Mouse (Mus musculus) liver, postnatal 0 days (tissue): ENCODE measurements around the gene Cd99l2.

ENCODE experiments used
- CTCF ChIP-seq: sonication (generic); IDR thresholded peaks from 2 replicates; pipeline ENCODE4 v1.5.1; 2016; ENCODE audit warnings: antibody characterized with exemption, low read depth
- EP300 ChIP-seq: IDR thresholded peaks from 2 replicates; pipeline ENCODE4 v1.6.1; 2016; ENCODE audit warnings: antibody characterized with exemption, low read depth, mild to moderate bottlenecking

GRCm38 (mm10) chrX:71489353-71489752 lies 3.3 kb downstream of the Cd99l2 start:
- no peak for TF ChIP-seq CTCF
- TF ChIP-seq EP300, result no peak
